Mouse (Mus musculus): ENCODE data around the gene Erf. TPM values are rescaled to one million over a fixed set of nuclear protein-coding genes. Genes with fewer than 3 reads are reported as not detected.

The Erf gene
- polyA plus RNA-seq, 1 experiment from 2014 or later = 16.4 TPM

DNA sequence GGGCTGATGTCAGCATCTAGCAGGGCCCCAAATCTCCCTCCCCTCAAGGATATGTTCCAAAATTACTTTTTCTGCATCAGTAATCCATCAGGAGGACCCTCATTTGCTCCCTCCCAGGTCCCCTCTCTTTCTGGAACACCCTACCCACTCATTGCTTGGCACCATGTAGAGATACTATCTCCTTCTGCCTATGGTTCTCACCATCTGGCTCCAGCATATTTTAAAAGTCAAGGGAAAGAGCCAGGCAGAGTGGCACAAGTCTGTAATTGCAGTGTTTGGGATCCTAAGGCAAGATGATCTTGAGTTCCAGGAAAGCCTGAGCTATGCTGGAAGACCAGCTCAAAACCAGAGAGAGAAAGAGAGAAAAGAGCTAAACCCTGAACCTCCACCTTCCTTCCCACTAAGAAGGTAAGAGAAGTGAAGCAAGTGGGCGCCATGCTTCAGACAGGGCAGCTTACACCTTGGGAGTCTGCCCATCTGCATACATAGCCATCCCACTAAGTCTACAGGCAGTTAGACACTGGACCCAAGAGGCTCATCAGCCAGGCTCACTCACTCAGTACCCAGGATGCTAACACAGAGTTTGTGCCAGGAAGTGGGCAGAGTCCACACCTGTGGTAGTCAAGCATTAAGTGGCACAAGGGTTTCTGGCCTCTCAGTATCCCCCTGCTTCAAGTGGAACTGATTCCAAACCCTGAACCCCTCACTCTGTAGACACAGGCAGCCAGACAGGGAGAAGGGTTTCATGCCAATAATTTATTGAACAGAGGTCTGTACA lies 22.8 kb downstream of the Erf start:
- Histone ChIP-seq H3K27ac (ENCODE audit: low read depth, low read length) (no peak overlapping the region), H3K9me3 (ENCODE audit: control insufficient read depth, low read length) (no peaks in the 10 kb centered on the region), H3K36me3 (ENCODE audit: control insufficient read depth, insufficient read depth, low read length) (peaks cover 76% of the 10 kb centered on the region), H3K4me2 (no peak overlapping the region), H3K27me3 (replicated peaks; ENCODE audit: control insufficient read depth, insufficient read depth, low read length) (no peaks in the 10 kb centered on the region), H3K4me3 (ENCODE audit: low read depth, low read length) (no peak overlapping the region), H3K4me1 (replicated peaks; ENCODE audit: control insufficient read depth, insufficient read depth, low read length) (peaks cover 6% of the 10 kb centered on the region), H3K9ac (ENCODE audit: low read depth, low read length) (no peak overlapping the region)
- no peak for DNase-seq (ENCODE audit: low spot score)
- ATAC-seq (replicated peaks; ENCODE audit: low FRiP score) = no peak
- WGBS = 86% methylated on average over 1 of the region's 1 CpGs

DNA sequence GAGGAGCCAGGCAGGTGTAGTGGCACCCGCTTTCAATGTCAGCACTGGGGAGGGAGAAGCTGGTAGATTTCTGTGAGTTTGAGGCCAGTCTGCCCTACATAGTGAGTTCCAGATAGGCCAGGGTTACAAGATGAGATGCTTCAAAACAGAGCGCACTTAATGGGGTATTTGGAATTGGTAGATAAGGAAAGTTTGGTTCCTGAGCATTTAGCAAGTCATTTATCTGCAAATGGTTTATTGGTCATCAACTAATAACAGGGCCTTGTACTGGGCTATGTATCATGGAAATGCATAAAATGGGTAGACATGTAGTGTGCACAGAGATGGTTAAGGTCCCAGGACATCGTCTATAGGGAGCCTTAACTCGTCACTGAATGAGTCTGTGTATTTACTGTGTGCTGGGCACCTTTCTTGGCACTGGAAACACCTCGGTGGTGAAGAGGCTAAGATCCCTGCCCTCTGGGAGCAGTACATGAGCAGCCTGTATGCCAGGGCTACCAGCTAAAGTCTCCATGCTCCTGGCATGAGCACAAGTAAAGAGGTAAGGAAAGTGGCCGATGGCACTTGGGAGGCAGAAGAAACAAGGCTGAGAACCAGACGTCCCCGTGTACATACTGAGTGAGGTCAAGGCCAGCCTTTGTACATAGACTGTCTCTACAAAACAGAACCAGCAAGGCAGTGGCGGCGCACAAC lies 28.1 kb downstream of the Erf start:
- DNase-seq (ENCODE audit: low spot score) (no peak), ATAC-seq (replicated peaks; ENCODE audit: low FRiP score) (no peak)
- H3K4me2 ChIP-seq = peak overlapping the region; percentile 90
- H3K36me3 ChIP-seq (ENCODE audit: control insufficient read depth, insufficient read depth, low read length) = peaks cover 32% of the 10 kb centered on the region
- H3K27me3 ChIP-seq (replicated peaks; ENCODE audit: control insufficient read depth, insufficient read depth, low read length) = no peaks in the 10 kb centered on the region
- H3K4me1 ChIP-seq (replicated peaks; ENCODE audit: control insufficient read depth, insufficient read depth, low read length) = peaks cover 35% of the 10 kb centered on the region
- H3K4me3 ChIP-seq (ENCODE audit: low read depth, low read length) = peak overlapping the region; percentile 88
- H3K9me3 ChIP-seq (ENCODE audit: control insufficient read depth, low read length) = no peaks in the 10 kb centered on the region
- peak overlapping the region; percentile 89 for H3K9ac ChIP-seq (ENCODE audit: low read depth, low read length)
- 77% methylated on average over 10 of the region's 10 CpGs for WGBS
- peak overlapping the region; percentile 97 for H3K27ac ChIP-seq (ENCODE audit: low read depth, low read length)

DNA sequence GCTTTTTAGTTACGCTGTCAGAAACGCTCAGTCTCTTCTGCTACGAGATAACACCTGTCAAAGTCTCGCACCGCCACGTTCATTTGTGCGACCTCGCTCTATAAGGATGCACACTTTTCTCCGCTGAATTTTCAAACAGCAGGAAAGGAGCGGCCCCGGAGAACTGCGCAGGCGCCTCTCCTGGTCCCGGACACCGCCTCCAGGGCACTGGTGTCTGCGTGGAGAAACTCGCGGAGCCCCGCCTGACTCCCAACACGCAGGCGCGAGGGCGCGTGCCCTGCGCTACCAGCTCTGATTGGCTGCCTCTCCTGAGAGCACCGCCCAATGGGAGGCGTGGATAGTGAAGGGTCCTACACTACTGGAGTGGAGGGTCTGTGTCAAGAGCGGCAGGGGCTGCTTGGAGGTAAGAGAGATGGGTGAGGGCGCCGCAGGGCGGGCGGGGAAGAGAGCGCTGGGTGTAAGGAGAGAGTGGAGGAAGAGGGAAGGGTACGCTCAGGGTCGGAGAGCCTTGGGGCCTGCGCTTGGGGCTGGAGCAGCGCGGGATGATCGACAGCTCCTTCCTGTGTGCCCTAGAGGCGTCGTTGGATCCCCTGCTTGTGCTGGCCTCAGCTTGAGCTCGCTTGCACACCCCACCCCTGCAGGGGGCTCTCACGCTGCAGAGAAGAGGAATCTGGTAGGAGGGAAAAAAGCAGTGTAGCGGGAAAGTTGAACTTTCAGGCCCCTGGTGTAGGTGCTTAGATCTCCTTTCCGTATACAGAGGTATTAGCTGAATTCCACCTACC lies 29.3 kb downstream of the Erf start, which contains the start of gene Zfp526:
Gene Zfp526 (plus strand): TSS at position 324 of the 782 bp plus-strand sequence.
- Histone ChIP-seq H3K9ac (ENCODE audit: low read depth, low read length) (peak within 1 kb of the TSS; percentile 89), H3K36me3 (ENCODE audit: control insufficient read depth, insufficient read depth, low read length) (peaks cover 20% of the 10 kb centered on the region), H3K9me3 (ENCODE audit: control insufficient read depth, low read length) (no peaks in the 10 kb centered on the region), H3K4me2 (peak within 1 kb of the TSS; percentile 90), H3K27me3 (replicated peaks; ENCODE audit: control insufficient read depth, insufficient read depth, low read length) (no peaks in the 10 kb centered on the region), H3K4me1 (replicated peaks; ENCODE audit: control insufficient read depth, insufficient read depth, low read length) (peaks cover 35% of the 10 kb centered on the region), H3K4me3 (ENCODE audit: low read depth, low read length) (peak within 1 kb of the TSS; percentile 88), H3K27ac (ENCODE audit: low read depth, low read length) (peak within 1 kb of the TSS; percentile 97)
- peak; percentile 85 for ATAC-seq (replicated peaks; ENCODE audit: low FRiP score)
- under 1% methylated on average over 45 of the region's 45 CpGs for WGBS
- DNase-seq (ENCODE audit: low spot score) = peak; percentile 97

DNA sequence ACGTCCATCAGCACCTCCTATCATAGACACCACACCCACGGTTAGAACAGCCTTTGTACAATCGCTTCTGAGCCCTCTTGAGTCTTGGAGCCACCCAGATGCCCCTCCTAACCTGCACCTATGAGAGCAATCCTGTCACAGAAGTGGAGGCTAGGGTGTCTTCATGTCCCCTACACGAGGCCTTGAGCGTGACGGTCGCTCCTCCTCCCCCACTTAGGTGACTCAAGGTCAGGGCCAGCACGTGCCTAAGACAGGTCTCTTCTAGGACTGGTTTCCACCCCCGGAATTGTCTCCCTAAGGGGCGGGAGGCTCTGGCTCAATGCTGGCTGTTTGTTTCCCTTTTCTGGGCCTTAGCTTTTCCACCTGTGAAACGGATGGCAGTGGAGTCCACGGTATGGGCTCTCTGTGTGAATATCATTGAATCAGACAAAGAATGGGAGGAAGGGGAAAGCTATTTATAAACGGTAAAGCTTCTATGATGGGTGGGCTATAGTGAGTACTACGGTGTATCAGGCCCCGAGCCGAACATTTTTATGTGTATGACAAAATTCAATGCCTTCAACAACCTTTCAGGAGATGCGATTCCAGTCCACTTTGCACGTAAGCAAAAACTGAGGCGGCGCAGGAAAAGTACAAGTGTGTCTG lies 30.0 kb downstream of the Erf start, which contains the start of gene Dedd2:
Gene Dedd2 (minus strand): TSS at position 159 of the 645 bp plus-strand sequence.
- peak; percentile 46 for ATAC-seq (replicated peaks; ENCODE audit: low FRiP score)
- peaks cover 14% of the 10 kb centered on the region for H3K36me3 ChIP-seq (ENCODE audit: control insufficient read depth, insufficient read depth, low read length)

DNA sequence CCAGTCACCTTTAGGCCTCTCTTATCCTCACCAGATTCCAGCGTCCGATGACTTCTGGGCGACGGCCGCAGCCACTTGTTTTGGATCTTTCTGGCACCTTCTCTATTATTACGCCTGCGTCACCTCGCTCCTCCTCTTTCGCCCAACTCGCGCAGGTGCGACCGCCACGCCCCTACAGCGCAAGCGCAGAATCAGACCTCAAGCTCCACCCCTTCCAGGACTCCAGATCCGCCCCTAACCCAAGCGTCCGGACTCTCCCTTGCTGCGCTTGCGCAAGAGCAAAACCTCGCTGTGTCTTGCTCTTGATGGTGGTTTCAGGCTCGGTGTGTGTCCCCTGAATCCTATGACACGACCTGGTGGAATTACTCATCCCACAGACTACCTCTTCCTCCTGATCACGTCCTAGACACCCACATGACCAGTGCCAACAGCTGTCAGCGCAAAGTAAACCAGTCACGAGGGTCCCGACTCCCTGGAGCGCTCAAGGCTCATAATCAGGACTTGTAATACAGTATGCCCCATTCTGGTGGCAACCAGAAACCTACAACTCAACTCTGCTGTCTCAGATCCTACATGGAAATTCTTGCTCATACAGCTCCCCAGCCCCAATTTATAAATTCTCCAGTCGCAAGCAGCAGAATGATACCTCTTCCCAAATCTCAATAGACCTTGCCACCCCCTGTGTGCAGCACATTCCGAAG lies 30.7 kb downstream of the Erf start:
- Histone ChIP-seq H3K9ac (ENCODE audit: low read depth, low read length) (peak overlapping the region; percentile 89), H3K4me1 (replicated peaks; ENCODE audit: control insufficient read depth, insufficient read depth, low read length) (peaks cover 35% of the 10 kb centered on the region), H3K4me2 (peak overlapping the region; percentile 90), H3K36me3 (ENCODE audit: control insufficient read depth, insufficient read depth, low read length) (peaks cover 10% of the 10 kb centered on the region), H3K27ac (ENCODE audit: low read depth, low read length) (peak overlapping the region; percentile 97), H3K27me3 (replicated peaks; ENCODE audit: control insufficient read depth, insufficient read depth, low read length) (no peaks in the 10 kb centered on the region), H3K9me3 (ENCODE audit: control insufficient read depth, low read length) (no peaks in the 10 kb centered on the region), H3K4me3 (ENCODE audit: low read depth, low read length) (peak overlapping the region; percentile 88)
- peak; percentile 76 for ATAC-seq (replicated peaks; ENCODE audit: low FRiP score)
- 3% methylated on average over 31 of the region's 31 CpGs for WGBS
- DNase-seq (ENCODE audit: low spot score) = peak; percentile 91

More for the DNA sequence above, 30.0 kb downstream of the Erf start, which contains the start of gene Dedd2:
- WGBS = 4% methylated on average over 20 of the region's 20 CpGs
- Histone ChIP-seq H3K4me3 (ENCODE audit: low read depth, low read length) (peak within 1 kb of the TSS; percentile 88), H3K4me2 (peak within 1 kb of the TSS; percentile 90), H3K9me3 (ENCODE audit: control insufficient read depth, low read length) (no peaks in the 10 kb centered on the region), H3K4me1 (replicated peaks; ENCODE audit: control insufficient read depth, insufficient read depth, low read length) (peaks cover 35% of the 10 kb centered on the region), H3K27me3 (replicated peaks; ENCODE audit: control insufficient read depth, insufficient read depth, low read length) (no peaks in the 10 kb centered on the region), H3K27ac (ENCODE audit: low read depth, low read length) (peak within 1 kb of the TSS; percentile 97), H3K9ac (ENCODE audit: low read depth, low read length) (peak within 1 kb of the TSS; percentile 89)
- peak; percentile 54 for DNase-seq (ENCODE audit: low spot score)

DNA sequence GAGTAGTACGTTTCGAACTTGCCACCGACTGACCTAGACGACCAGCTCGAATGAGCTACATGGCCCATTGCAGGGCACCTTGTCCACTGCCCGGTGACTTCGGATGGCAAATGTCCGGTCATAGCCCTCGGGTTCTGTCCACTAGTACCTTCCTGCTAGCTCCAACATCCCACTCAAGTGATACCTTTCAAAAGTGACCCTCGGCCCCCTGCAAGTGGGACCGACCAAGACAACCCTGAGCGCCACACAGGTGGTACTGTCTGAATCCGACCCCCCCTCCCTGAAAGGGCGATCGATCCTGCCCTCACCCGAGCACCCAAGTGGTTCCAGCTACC lies 31.2 kb downstream of the Erf start:
- H3K4me2 ChIP-seq = peak overlapping the region; percentile 90
- no peaks in the 10 kb centered on the region for H3K27me3 ChIP-seq (replicated peaks; ENCODE audit: control insufficient read depth, insufficient read depth, low read length)
- H3K27ac ChIP-seq (ENCODE audit: low read depth, low read length) = peak overlapping the region; percentile 97
- peak; percentile 13; the same call in 1 of the 2 replicates for ATAC-seq (replicated peaks; ENCODE audit: low FRiP score)
- peak overlapping the region; percentile 88 for H3K4me3 ChIP-seq (ENCODE audit: low read depth, low read length)
- peaks cover 7% of the 10 kb centered on the region for H3K36me3 ChIP-seq (ENCODE audit: control insufficient read depth, insufficient read depth, low read length)
- H3K9ac ChIP-seq (ENCODE audit: low read depth, low read length) = peak overlapping the region; percentile 89
- no peaks in the 10 kb centered on the region for H3K9me3 ChIP-seq (ENCODE audit: control insufficient read depth, low read length)
- no peak for DNase-seq (ENCODE audit: low spot score)
- under 1% methylated on average over 16 of the region's 16 CpGs for WGBS
- H3K4me1 ChIP-seq (replicated peaks; ENCODE audit: control insufficient read depth, insufficient read depth, low read length) = peaks cover 35% of the 10 kb centered on the region

DNA sequence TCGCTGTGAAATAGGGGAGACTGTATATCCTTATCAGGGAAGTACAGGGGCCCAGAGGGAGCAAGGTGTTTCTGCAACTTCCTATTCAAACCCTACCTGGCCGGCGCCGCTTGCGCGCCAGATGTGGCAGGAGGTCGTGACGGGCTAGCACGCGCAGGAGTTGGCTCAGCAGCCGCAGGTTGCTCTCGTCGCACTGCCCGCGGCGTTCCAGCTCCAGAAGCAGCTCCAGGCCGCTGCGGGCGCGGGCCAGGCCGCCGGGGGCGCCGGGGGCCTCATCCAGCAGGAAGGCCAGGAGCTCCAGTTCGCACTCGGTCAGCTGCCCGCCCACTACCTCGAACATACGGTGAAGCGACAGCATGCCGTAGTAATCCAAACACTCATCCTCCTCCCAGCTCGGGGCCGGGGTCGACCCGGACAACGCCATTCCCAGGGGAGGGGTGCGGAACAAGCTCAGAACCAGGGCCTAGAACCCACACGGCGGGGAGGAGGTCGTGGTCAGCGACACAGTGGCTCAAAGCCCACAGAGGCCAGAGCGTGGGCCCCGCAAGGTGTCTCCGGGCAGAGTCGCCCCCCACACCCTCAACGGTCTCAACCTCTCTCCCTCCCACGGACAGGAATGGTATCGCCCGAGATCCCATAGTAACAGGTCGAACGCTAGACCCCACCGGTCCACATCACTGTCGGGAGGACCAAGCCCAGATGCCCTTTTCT lies 31.7 kb downstream of the Erf start:
- H3K4me1 ChIP-seq (replicated peaks; ENCODE audit: control insufficient read depth, insufficient read depth, low read length) = peaks cover 35% of the 10 kb centered on the region
- peak overlapping the region; percentile 90 for H3K4me2 ChIP-seq
- H3K36me3 ChIP-seq (ENCODE audit: control insufficient read depth, insufficient read depth, low read length) = peaks cover 2% of the 10 kb centered on the region; the same call in 1 of the 2 replicates
- ATAC-seq (replicated peaks; ENCODE audit: low FRiP score) (peak; percentile 22; the same call in 1 of the 2 replicates), DNase-seq (ENCODE audit: low spot score) (peak; percentile 83)
- WGBS = under 1% methylated on average over 53 of the region's 53 CpGs
- peak overlapping the region; percentile 97 for H3K27ac ChIP-seq (ENCODE audit: low read depth, low read length)
- H3K9me3 ChIP-seq (ENCODE audit: control insufficient read depth, low read length) = no peaks in the 10 kb centered on the region
- peak overlapping the region; percentile 88 for H3K4me3 ChIP-seq (ENCODE audit: low read depth, low read length)
- H3K9ac ChIP-seq (ENCODE audit: low read depth, low read length) = peak overlapping the region; percentile 89
- no peaks in the 10 kb centered on the region for H3K27me3 ChIP-seq (replicated peaks; ENCODE audit: control insufficient read depth, insufficient read depth, low read length)
